Mouse (Mus musculus): ENCODE measurements at regions not wholly inside any gene's neighbourhood (a gene's known extent, or its start where the extent isn't known, plus 50 kb on each side); places are given as distances from the start of the nearest gene placed in this dataset.

GRCm38 (mm10) chr16:93048418-93048932 lies 222.5 kb upstream of the Runx1 start:
- ATAC-seq = no peak

DNA sequence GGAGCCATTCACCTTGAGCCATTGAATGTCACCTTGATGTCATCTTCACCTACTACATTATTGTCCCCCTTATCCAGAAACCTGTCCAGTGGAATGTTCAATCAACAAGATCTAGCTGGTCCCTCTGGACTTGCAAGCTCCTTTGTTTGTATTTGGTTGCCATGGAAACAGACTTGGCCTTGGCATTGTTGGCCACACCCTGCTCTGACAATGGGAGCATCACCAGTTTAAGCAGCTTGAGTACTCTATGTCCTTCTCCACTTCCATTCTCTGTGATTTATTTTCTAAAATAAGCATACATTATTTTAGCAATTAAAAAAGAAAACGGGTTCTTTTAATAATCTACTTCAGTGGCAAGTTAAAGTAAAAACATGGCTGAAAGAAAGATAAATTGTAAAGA lies 221.6 kb upstream of the Runx1 start:
- ATAC-seq = no peak

DNA sequence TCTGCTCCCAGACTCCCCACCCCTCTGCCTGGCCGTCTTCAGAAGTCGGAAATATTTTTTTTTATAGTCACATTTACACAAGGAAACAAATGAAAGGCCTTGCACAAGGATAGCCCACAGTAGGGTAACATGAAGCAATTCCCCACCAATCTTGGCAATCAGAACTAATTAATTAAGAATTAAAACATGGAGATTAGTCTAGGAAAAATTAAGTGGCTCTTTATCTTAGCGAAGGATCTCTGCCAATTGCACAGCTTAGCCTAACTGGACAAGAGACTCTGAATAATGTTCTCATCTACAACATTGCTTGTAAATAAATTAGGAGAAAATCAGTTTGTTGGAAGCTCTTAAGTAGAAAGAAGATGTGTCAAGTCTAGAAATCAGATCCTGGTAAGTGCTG lies 220.3 kb upstream of the Runx1 start:
- ATAC-seq = no peak

- ATAC-seq = no peak
Observed at GRCm38 (mm10) chr16:93043355-93043754, 217.4 kb upstream of the Runx1 start.

DNA sequence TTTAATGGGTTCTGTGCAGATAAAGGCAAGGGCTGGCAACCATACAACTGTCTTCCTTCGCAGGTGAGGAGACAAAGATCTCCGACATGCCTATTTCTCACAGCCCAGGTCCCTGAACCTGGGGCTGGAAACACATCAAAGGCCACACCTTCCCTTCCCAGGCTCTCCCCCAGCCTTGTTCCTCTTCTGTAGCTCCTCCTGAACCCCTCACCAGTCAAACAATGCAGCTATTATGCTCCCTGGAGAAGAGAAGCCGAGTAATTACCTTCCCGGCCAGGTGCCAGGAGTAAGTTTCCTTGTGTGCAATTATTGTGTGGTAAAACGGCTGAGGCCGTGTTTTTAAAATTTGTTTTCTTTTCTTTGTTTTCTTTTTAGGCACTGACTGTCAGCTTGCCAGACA lies 217.0 kb upstream of the Runx1 start:
- ATAC-seq = no peak

DNA sequence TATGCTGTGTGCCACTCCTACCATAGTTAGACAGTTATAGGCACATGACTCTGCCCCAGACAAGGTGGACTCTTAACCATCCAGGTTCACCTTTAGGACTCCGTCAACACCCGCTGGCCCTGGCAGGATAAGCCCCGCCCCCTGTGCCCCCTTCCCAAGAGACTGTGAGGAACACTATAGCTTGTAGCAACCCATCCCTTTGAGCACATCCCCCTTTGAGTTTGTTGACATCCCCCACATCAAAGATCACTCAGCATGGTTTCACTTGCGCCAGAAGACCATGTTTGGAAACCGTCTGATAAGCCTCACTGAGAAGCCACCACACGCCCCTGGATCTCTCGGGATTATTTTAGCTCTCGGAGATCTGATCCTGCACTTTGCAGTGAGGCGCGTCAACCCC lies 216.5 kb upstream of the Runx1 start:
- ATAC-seq = no peak

- ATAC-seq = no peak
Observed at GRCm38 (mm10) chr16:93041887-93042286, 215.9 kb upstream of the Runx1 start.

- ATAC-seq = no peak
Observed at GRCm38 (mm10) chr16:93041399-93041798, 215.4 kb upstream of the Runx1 start.

GRCm38 (mm10) chr16:93035626-93036025 lies 209.7 kb upstream of the Runx1 start:
- ATAC-seq = no peak

- no peak for ATAC-seq
Observed at GRCm38 (mm10) chr16:93033943-93034342, 208.0 kb upstream of the Runx1 start.

- no peak for ATAC-seq
Observed at GRCm38 (mm10) chr16:93031624-93032023, 205.7 kb upstream of the Runx1 start.

DNA sequence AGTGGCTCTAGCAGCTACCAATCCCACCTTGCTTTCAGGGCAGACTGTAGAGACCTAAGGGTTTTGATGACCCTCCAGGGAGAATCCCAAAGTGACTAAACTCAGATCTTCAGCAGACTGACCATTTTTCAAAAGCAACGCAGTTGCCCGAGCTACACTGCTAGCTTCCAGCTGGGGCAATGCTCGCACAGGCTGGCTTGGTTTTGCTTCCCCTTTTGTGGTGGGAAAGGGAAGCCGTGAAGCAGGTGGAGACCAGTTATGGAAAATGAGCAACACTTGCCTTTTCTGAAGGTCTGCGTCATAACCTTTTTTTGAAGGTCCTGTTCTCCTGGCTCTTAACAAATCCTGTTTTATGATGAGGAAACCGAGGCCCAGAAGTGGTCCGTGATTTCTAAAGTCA lies 202.7 kb upstream of the Runx1 start:
- ATAC-seq = no peak

- ATAC-seq = no peak
Observed at GRCm38 (mm10) chr16:93028016-93028415, 202.1 kb upstream of the Runx1 start.

DNA sequence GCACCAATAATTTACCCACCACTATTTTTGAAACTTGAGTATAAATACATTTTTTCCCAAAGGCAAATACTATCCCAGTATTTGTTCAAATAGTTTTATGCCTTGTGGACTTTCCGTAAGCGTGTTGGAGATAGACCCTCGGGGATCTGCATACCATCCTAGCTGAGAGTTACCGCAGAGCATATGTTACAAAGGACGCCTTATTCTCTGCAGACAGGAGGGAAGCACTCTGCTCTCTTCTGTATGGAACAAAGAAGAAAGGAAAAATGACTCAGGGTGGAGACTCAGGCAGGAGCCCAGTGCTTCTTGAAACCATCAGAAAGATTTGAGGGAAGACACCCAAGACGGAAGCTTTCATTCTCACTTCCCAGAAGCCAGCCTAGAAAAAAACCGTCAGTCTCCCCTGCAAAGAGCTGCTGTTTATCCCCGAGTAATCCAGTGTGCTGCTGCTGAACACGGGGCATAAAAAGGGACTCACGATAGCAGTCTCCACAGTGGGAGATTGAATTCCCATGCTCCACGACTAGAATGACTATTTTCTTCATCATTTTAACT lies 200.2 kb upstream of the Runx1 start:
- ATAC-seq = no peak

GRCm38 (mm10) chr16:93019800-93020555 lies 194.0 kb upstream of the Runx1 start:
- no peak for ATAC-seq

GRCm38 (mm10) chr16:93018766-93019165 lies 192.8 kb upstream of the Runx1 start:
- no peak for ATAC-seq

DNA sequence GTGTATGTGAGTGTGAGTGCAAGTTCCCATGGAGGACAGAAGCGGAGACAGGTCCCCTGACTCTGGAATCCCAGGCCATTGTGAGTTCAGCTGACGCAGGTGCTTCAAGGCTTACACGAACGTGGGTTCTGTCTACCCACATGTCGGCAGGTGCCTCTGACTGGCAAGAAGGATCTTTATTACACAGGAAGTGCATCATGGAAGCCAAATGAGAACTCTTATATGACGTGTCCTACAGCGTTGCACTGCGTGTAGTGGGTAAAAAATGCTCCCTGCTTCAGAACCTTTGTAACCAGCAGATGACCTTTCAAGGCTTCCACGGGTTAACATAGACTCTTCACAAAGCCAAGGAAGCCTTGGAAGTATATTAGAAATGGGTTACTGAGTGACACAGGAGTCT lies 191.1 kb upstream of the Runx1 start:
- peak; percentile 77 for ATAC-seq

GRCm38 (mm10) chr16:93015636-93016035 lies 189.7 kb upstream of the Runx1 start:
- no peak for ATAC-seq

DNA sequence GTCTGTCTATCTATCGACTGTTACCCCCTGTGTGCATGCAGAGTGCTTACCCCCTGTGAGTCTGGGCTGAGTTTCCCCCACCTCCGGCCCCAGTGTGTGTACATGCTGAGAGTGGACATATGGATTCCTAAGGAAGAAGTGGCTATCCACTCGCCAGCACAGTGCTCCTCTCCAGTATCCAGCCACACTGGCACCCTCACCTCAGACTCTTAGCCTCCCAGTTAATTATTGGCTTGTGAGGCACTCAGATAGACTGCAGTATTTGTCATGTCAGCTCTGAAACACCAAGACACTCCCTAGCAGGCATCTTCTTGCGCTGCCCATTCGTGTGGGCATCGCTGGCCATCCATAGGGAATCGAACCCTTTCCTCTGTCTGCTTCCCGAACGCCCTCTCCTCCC lies 189.0 kb upstream of the Runx1 start:
- ATAC-seq = no peak

GRCm38 (mm10) chr16:93013881-93014280 lies 187.9 kb upstream of the Runx1 start:
- no peak for ATAC-seq

GRCm38 (mm10) chr16:93013256-93013655 lies 187.3 kb upstream of the Runx1 start:
- no peak for ATAC-seq

- no peak for ATAC-seq
Observed at GRCm38 (mm10) chr16:93011474-93011873, 185.5 kb upstream of the Runx1 start.

GRCm38 (mm10) chr16:93006321-93006984 lies 180.5 kb upstream of the Runx1 start:
- no peak for ATAC-seq

DNA sequence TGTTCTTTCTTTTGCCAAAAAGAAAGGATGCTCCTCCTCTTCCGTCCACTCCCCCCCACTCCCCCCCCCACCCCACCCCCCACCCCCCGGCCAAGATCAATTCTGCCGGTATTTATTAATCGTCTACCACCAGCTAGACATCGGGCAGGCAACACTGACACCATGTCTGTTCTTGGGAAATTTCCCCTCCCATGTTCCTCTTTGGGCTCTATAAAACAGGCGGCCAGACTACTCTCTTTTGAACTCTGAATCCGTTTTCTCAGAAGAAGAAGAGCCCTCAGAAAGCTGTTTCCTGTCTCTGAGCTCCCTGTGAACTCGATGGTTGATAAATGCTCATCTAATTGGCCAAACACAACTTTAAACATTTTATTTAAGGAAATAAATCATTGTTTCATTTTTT lies 179.5 kb upstream of the Runx1 start:
- ATAC-seq = peak; percentile 47

Measured in CD4-positive, CD25-positive, alpha-beta regulatory T cell, adult 4 months (primary cell).